Mouse (Mus musculus) monocyte, adult 2 months (primary cell): Measurements from ENCODE around the gene Lif.
A peak's percentile ranks its signal among the peaks of the same experiment; 100 is the strongest.

Source experiments
- DNase-seq, 2 experiments: peaks; one replicate each; pipeline ENCODE4 v3.0.0; 2022; ENCODE audit warnings: low spot score in 2 of 2, low read depth in 1 of 2

Lif gene

GRCm38 (mm10) chr11:4229841-4230240 is 27.5 kb upstream of the Lif start:
- DNase-seq: no peak

GRCm38 (mm10) chr11:4231435-4231834 is 25.9 kb upstream of the Lif start:
- DNase-seq: no peak

- peak; percentile 83 to 91 for DNase-seq
These were observed 24.7 kb upstream of the Lif start for GRCm38 (mm10) chr11:4232644-4233043.

GRCm38 (mm10) chr11:4235052-4235655 is 22.2 kb upstream of the Lif start:
- DNase-seq: no peak

- DNase-seq: peak in 1 of 2 experiments; percentile 63
These were observed 21.5 kb upstream of the Lif start, which contains the start of gene Osm for GRCm38 (mm10) chr11:4235665-4236545. Gene Osm, plus strand, starts transcription at chr11:4236420.

GRCm38 (mm10) chr11:4236546-4237067 is 20.8 kb upstream of the Lif start:
- DNase-seq: peak in 1 of 2 experiments; percentile 56

GRCm38 (mm10) chr11:4237389-4237912 is 19.9 kb upstream of the Lif start:
- peak in 1 of 2 experiments; percentile 52 for DNase-seq

- no peak for DNase-seq
These were observed 19.2 kb upstream of the Lif start for GRCm38 (mm10) chr11:4238167-4238566.

GRCm38 (mm10) chr11:4239691-4240090 is 17.7 kb upstream of the Lif start:
- DNase-seq: no peak

- peak in 1 of 2 experiments; percentile 42 for DNase-seq
These were observed 17.2 kb upstream of the Lif start for GRCm38 (mm10) chr11:4240151-4240550.

GRCm38 (mm10) chr11:4241180-4241579 is 16.2 kb upstream of the Lif start:
- DNase-seq: no peak

- DNase-seq: no peak
These were observed 11.2 kb upstream of the Lif start for GRCm38 (mm10) chr11:4246126-4246525.

GRCm38 (mm10) chr11:4246623-4247022 is 10.7 kb upstream of the Lif start:
- DNase-seq: no peak

GRCm38 (mm10) chr11:4247201-4247959 is 10.0 kb upstream of the Lif start:
- no peak for DNase-seq

- DNase-seq: no peak
These were observed 8.2 kb upstream of the Lif start for GRCm38 (mm10) chr11:4249151-4249550.

- no peak for DNase-seq
These were observed 7.1 kb upstream of the Lif start for GRCm38 (mm10) chr11:4250290-4250689.

GRCm38 (mm10) chr11:4251376-4251775 is 6.0 kb upstream of the Lif start:
- no peak for DNase-seq

- no peak for DNase-seq
These were observed 4.5 kb upstream of the Lif start for GRCm38 (mm10) chr11:4252886-4253285.

- DNase-seq: no peak
These were observed 399 bp downstream of the Lif start for GRCm38 (mm10) chr11:4257756-4258155.

- peak; percentile 57 to 81 for DNase-seq
These were observed 1.3 kb downstream of the Lif start for GRCm38 (mm10) chr11:4258657-4259082.
